Mouse (Mus musculus) intestine, postnatal 0 days (tissue): ENCODE measurements around the gene Eif4ebp2. TPM values are rescaled to one million over a fixed set of nuclear protein-coding genes. Genes with fewer than 3 reads are reported as not detected.
"Not testable (repeated sequence)": the region's sequence is repeated elsewhere in the genome, so short reads cannot be mapped to it uniquely, and the experiment has no call there.

Experiments used
- ATAC-seq: fragments of 200-750 bp; cut with Nextera tagmentation; 2 replicates; pipeline ENCODE4 v1.8.0; 2017; ENCODE audit warnings: mild to moderate bottlenecking, moderate TSS enrichment, moderate library complexity
- H3K27ac ChIP-seq: fragments of 300-500 bp; sonication (generic); 2 replicates; pipeline ENCODE4 v1.5.1; 2014; ENCODE audit warnings: mild to moderate bottlenecking, low read depth, low read length, moderate library complexity
- H3K27me3 ChIP-seq: fragments of 300-500 bp; sonication (generic); replicated peaks from 2 replicates; pipeline ENCODE4 v1.6.1; 2014; ENCODE audit warnings: low read length, mixed read lengths; ENCODE audit not compliant: control insufficient read depth, insufficient read depth
- H3K36me3 ChIP-seq: fragments of 300-500 bp; sonication (generic); 2 replicates; pipeline ENCODE4 v1.6.1; 2014; ENCODE audit warnings: mild to moderate bottlenecking, moderate library complexity; ENCODE audit not compliant: control insufficient read depth, insufficient read depth
- H3K4me1 ChIP-seq: fragments of 300-500 bp; sonication (generic); replicated peaks from 2 replicates; pipeline ENCODE4 v1.6.1; 2014; ENCODE audit warnings: antibody characterized with exemption, low read length, mixed read lengths; ENCODE audit not compliant: control insufficient read depth, insufficient read depth
- H3K4me2 ChIP-seq: fragments of 300-500 bp; sonication (generic); replicated peaks from 2 replicates; pipeline ENCODE4 v1.6.1; 2014; ENCODE audit warnings: low read depth, mild to moderate bottlenecking, moderate library complexity
- H3K4me3 ChIP-seq: fragments of 300-500 bp; sonication (generic); 2 replicates; pipeline ENCODE4 v1.5.1; 2014; ENCODE audit warnings: low read depth, low read length
- H3K9ac ChIP-seq: fragments of 300-500 bp; sonication (generic); 2 replicates; pipeline ENCODE4 v1.6.1; 2014; ENCODE audit warnings: mild to moderate bottlenecking, low read depth, low read length
- H3K9me3 ChIP-seq: fragments of 300-500 bp; sonication (generic); 2 replicates; pipeline ENCODE4 v1.6.1; 2016; ENCODE audit warnings: mixed run types; ENCODE audit not compliant: control insufficient read depth
- CTCF ChIP-seq: sonication (generic); IDR thresholded peaks from 2 replicates; pipeline ENCODE4 v1.5.1; 2016; ENCODE audit warnings: low read depth, mild to moderate bottlenecking, control low read depth, antibody characterized with exemption, moderate library complexity
- WGBS: fragments of 180-500 bp; shearing (Covaris S2); extraction: QIAGEN DNeasy Blood & Tissue Kit; methylation state at CpG from one replicate; pipeline ENCODE4 v1.1.7; 2014; 5-methylcytosine and 5-hydroxymethylcytosine counted together
- polyA plus RNA-seq: library from polyadenylated mRNA; unstranded; fragments of >200 nt; fragmentation: Nextera tagmentation; extraction: Ambion mirVana; gene quantifications from 2 replicates; pipeline ENCODE4 v1.2.1, GENCODE M21; 2015

Gene Eif4ebp2
- polyA plus RNA-seq, 1 experiment from 2014 or later = 53.1 TPM

- 0 out of 2 replicates have a peak, but pooled peaks have one; percentile 12 for ATAC-seq
- no peaks in the 10 kb centered on the region for H3K9me3 ChIP-seq
- H3K4me2 ChIP-seq = no peak overlapping the region
- H3K27me3 ChIP-seq = no peaks in the 10 kb centered on the region
- no peaks in the 10 kb centered on the region for H3K36me3 ChIP-seq
- H3K4me1 ChIP-seq = no peaks in the 10 kb centered on the region
- H3K27ac ChIP-seq = no peak overlapping the region
- no peak overlapping the region for H3K9ac ChIP-seq
- no peak for TF ChIP-seq CTCF
- WGBS = 51% methylated on average over 7 of the region's 7 CpGs
- H3K4me3 ChIP-seq = no peak overlapping the region
These were observed 16.4 kb upstream of the Eif4ebp2 start for GRCm38 (mm10) chr10:61468900-61469299.

DNA sequence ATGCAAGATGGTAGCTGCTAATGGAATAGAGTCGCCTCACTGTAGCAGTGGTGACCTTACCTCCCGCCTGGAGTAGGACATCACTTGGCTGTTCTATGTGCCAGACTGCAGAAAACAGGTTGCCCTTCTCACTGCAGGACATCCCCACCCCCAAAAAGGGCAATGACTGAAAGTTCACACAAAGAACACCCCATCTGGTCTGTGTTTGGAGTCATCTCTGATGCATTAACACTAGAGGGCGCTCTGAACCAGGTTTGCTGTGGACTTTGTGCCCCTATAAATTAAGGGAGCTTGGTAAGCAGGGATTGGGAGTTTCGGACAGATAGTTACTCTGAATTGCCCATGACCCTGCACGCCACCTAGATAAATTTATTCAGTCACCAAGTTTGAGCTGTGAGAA is 14.4 kb upstream of the Eif4ebp2 start:
- peak; percentile 37; the same call in 1 of the 2 replicates for ATAC-seq
- H3K27ac ChIP-seq = no peak overlapping the region
- H3K9me3 ChIP-seq = no peaks in the 10 kb centered on the region
- 17% methylated on average over 5 of the region's 5 CpGs for WGBS
- H3K36me3 ChIP-seq = no peaks in the 10 kb centered on the region
- peak; percentile 88 for TF ChIP-seq CTCF
- no peaks in the 10 kb centered on the region for H3K4me1 ChIP-seq
- no peaks in the 10 kb centered on the region for H3K27me3 ChIP-seq
- H3K9ac ChIP-seq = no peak overlapping the region
- H3K4me2 ChIP-seq = no peak overlapping the region
- no peak overlapping the region for H3K4me3 ChIP-seq

GRCm38 (mm10) chr10:61466242-61466641 is 13.8 kb upstream of the Eif4ebp2 start:
- Histone ChIP-seq H3K9me3 (no peaks in the 10 kb centered on the region), H3K36me3 (no peaks in the 10 kb centered on the region), H3K4me1 (no peaks in the 10 kb centered on the region), H3K27me3 (no peaks in the 10 kb centered on the region), H3K27ac (no peak overlapping the region), H3K4me2 (no peak overlapping the region), H3K4me3 (no peak overlapping the region), H3K9ac (no peak overlapping the region)
- peak; percentile 58 for TF ChIP-seq CTCF
- 73% methylated on average over 8 of the region's 8 CpGs for WGBS
- ATAC-seq = no peak

DNA sequence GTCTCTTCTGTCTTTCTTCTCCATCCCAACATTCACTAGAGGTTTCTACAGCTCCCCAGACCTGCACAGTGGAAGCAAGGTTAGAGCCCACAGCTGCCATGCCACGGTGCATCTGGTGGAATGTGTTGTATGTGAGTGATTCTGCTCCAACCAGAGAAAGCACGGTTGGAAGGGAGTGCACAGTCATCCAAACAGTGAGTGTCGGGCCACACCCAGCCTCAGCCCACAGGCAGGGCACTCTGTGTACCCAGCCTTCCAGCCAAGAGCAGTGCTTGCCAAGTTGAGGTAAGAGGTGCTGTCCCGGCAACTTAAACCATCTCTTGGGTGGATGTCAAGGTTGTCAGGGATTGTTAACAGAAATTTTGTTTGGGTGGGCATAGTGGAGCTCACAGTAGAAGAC is 12.5 kb upstream of the Eif4ebp2 start:
- Histone ChIP-seq H3K9ac (no peak overlapping the region), H3K4me2 (no peak overlapping the region), H3K9me3 (no peaks in the 10 kb centered on the region), H3K27ac (no peak overlapping the region), H3K36me3 (no peaks in the 10 kb centered on the region), H3K27me3 (no peaks in the 10 kb centered on the region), H3K4me3 (no peak overlapping the region), H3K4me1 (no peaks in the 10 kb centered on the region)
- no peak for ATAC-seq
- 57% methylated on average over 4 of the region's 4 CpGs for WGBS
- TF ChIP-seq CTCF = no peak

- 63% methylated on average over 3 of the region's 3 CpGs for WGBS
- H3K27ac ChIP-seq = no peak overlapping the region
- TF ChIP-seq CTCF = no peak
- no peaks in the 10 kb centered on the region for H3K9me3 ChIP-seq
- ATAC-seq = no peak
- H3K4me2 ChIP-seq = no peak overlapping the region
- H3K4me3 ChIP-seq = no peak overlapping the region
- H3K27me3 ChIP-seq = no peaks in the 10 kb centered on the region
- H3K4me1 ChIP-seq = no peaks in the 10 kb centered on the region
- no peaks in the 10 kb centered on the region for H3K36me3 ChIP-seq
- H3K9ac ChIP-seq = no peak overlapping the region
These were observed 4.7 kb upstream of the Eif4ebp2 start for GRCm38 (mm10) chr10:61457182-61457581.

DNA sequence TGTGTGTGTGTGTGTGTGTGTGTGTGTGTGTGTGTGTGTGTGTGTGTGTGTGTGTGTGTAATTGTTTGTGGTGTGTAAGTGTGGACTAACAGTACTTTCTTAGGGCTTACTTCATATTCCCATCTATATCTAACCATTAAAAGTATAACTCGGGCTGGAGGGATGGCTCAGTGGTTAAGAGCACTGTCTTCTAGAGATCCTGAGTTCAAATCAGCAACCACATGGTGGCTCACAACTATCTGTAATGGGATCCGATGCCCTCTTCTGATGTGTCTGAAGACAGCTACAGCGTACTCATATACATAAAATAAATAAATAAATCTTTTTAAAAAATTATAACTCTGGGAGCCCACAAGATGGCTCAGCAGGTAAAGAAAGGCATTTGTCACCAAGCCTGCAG is 710 bp upstream of the Eif4ebp2 start:
- not testable (repeated sequence) for H3K36me3 ChIP-seq, H3K27ac ChIP-seq, H3K4me2 ChIP-seq, ATAC-seq, H3K27me3 ChIP-seq, H3K9me3 ChIP-seq, H3K9ac ChIP-seq, H3K4me1 ChIP-seq, H3K4me3 ChIP-seq
- WGBS = 75% methylated on average over 3 of the region's 3 CpGs

- peaks cover 8% of the 10 kb centered on the region for H3K4me1 ChIP-seq
- H3K9me3 ChIP-seq = no peaks in the 10 kb centered on the region
- peak overlapping the region; percentile 90 for H3K4me3 ChIP-seq
- H3K27ac ChIP-seq = peak overlapping the region; percentile 85
- peak; percentile 34; the same call in 1 of the 2 replicates for TF ChIP-seq CTCF
- H3K27me3 ChIP-seq = no peaks in the 10 kb centered on the region
- WGBS = under 1% methylated on average over 38 of the region's 62 CpGs
- peak overlapping the region; percentile 88 for H3K9ac ChIP-seq
- ATAC-seq = peak; percentile 21
- peak overlapping the region; percentile 69 for H3K4me2 ChIP-seq
- H3K36me3 ChIP-seq = peaks cover 9% of the 10 kb centered on the region; the same call in 1 of the 2 replicates
These were observed 387 bp downstream of the Eif4ebp2 start for GRCm38 (mm10) chr10:61451931-61452617.
